Mouse (Mus musculus): Measurements from ENCODE around the gene Emc6. TPM values are rescaled to one million over a fixed set of nuclear protein-coding genes. Genes with fewer than 3 reads are reported as not detected.

Emc6 gene
- polyA plus RNA-seq (2016; fragmentation: Nextera tagmentation; extraction: Ambion mirVana), result 132 and 134 TPM in 2 replicates

DNA sequence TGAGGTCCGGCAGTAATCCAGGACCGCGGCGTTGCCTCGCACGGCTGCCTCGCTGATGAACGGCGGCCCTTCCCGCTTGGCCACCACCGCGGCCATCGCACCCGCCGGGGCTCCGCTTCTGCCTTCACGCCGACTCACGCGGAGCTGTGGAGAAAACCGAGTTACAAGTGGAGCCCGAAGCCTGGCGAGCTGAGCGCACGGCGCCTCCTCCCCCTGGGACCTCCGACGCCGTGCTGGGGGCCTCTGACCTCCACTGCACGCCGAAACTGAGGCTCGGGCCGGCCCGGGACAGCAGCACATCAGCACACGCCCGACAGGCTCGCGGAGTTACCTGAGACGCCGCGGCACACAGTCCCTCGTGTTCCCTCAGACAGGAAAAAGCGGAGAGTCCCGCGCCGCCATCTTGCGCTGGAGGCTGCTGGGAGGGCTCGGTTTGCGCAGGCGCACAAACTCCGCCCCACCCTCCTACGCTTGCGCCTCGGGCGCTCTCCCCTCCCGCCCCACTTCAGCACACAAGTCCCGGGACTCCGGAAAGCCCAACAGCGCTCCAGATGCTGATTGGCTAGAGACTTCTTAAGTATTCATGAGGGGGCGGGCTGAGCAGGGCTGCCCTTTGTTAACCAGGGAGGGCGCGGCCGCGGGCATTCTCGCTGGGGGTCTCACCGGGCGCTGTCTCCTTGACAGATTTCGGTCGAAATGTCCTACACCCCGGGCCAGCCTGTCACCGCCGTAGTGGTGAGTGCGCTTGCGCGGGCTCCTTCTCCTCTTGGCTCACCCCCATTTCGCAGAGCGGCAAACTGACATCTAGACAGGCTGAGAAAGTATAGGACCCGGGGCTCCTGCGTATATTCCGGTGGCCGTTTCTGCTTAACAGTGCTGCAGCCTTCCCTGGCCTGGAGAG, at the start of gene Emc6, which contains the start of gene Tax1bp3:
TSS of gene Emc6 (minus strand) at position 430 of the 901 bp plus-strand sequence.
TSS of gene Tax1bp3 (plus strand) at position 476 of the 901 bp plus-strand sequence.
- peak; percentile 97 for DNase-seq (ENCODE audit: low spot score)
- Histone ChIP-seq H3K36me3 (peaks cover 34% of the 10 kb centered on the region), H3K27me3 (ENCODE audit: insufficient read depth, poor library complexity, severe bottlenecking) (no peaks in the 10 kb centered on the region), H3K4me3 (peak within 1 kb of the TSS; percentile 94), H3K4me1 (replicated peaks) (peaks cover 29% of the 10 kb centered on the region), H3K27ac (peak within 1 kb of the TSS; percentile 95), H3K9me3 (no peaks in the 10 kb centered on the region)
- WGBS, result under 1% methylated on average over 81 of the region's 81 CpGs

DNA sequence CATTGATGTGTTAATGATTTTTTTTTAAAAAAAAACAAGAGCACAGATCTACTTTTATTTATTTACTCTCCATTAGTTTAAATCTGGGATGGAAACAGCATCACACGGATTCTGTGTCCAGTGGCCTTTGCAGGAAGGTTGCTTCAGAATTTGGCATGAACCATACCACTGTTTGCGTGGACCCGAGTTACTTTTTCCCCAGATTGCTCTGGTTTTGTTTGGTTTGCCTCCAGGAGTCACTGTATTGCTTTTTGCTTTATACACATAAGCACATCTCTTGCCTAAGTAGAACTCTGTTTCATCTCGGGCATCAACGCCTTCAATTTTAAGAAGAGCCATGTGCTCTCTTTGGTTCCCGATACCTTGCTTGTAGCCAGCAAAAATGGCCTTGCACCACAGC, 49.0 kb upstream of the Emc6 start:
- H3K27ac ChIP-seq, result no peak overlapping the region
- no peak for DNase-seq (ENCODE audit: low spot score)
- WGBS, result 89% methylated on average over 6 of the region's 6 CpGs
- no peaks in the 10 kb centered on the region for H3K4me1 ChIP-seq (replicated peaks)
- no peak overlapping the region for H3K4me3 ChIP-seq
- no peaks in the 10 kb centered on the region for H3K36me3 ChIP-seq
- H3K9me3 ChIP-seq, result peaks cover 6% of the 10 kb centered on the region; the same call in 1 of the 2 replicates
- H3K27me3 ChIP-seq (ENCODE audit: insufficient read depth, poor library complexity, severe bottlenecking), result no peaks in the 10 kb centered on the region

DNA sequence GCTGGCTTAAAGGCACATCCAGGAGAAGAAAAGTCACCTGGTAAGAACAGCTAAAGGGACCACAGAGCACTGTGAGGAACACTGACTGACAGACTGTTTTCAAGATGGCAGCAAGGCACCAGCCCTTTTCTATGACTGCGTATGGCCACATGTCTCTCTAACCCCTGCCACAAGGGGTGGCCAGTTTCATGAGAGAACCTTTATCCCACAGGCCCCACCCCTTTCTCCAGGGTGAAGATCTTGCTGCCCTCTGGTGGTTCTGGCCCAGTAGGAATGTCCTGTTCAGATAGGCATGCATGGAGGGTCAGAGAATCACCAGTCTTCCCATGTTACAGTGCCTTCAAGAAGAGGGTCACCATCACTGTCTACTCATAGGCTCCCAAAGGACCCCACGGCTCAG, 47.1 kb upstream of the Emc6 start:
- peaks cover 3% of the 10 kb centered on the region; the same call in 1 of the 2 replicates for H3K9me3 ChIP-seq
- 75% methylated on average over 2 of the region's 2 CpGs for WGBS
- no peak overlapping the region for H3K27ac ChIP-seq
- H3K4me1 ChIP-seq (replicated peaks), result no peaks in the 10 kb centered on the region
- no peak for DNase-seq (ENCODE audit: low spot score)
- no peaks in the 10 kb centered on the region for H3K27me3 ChIP-seq (ENCODE audit: insufficient read depth, poor library complexity, severe bottlenecking)
- no peaks in the 10 kb centered on the region for H3K36me3 ChIP-seq
- H3K4me3 ChIP-seq, result no peak overlapping the region

DNA sequence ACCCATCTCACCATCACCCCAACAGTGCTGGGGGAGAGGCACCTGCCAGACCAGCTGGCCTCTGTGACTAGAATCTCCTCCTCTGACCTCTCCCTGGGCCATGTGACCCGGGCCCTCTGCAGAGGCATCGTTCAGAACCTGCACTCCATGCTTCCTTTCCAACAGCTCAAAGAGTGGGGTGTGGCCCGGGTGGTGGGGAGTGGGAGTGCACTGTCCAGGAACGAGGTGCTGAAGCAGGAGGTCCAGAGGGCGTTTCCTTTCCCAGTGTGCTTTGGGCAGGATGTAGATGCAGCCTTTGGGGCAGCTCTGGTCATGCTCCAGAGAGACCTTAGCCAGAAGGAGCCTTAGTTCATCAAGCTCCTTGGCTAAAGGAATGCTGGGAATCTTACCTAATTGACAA, 46.0 kb upstream of the Emc6 start:
- Histone ChIP-seq H3K4me3 (no peak overlapping the region), H3K4me1 (replicated peaks) (no peaks in the 10 kb centered on the region), H3K9me3 (no peaks in the 10 kb centered on the region), H3K36me3 (no peaks in the 10 kb centered on the region), H3K27me3 (ENCODE audit: insufficient read depth, poor library complexity, severe bottlenecking) (no peaks in the 10 kb centered on the region), H3K27ac (no peak overlapping the region)
- no peak for DNase-seq (ENCODE audit: low spot score)
- WGBS, result 49% methylated on average over 5 of the region's 5 CpGs

DNA sequence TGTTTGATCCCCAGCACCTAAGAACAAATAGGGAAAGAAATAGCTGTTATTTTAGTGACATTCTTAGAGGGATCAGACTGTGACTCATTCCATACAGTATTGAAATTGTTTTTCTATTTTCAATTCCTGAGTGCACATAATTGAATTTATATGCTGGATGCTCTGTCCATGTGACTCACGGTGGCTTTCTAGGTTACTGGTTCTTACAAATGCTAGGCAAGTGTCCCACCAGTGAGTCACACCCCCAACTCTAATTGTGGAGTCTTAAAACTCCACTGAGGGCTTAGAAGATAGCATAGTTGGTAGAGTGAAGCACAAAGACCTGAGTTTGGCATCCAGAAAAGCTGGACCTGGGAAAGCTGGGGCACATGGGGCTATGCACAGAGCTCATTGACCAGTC, 43.8 kb upstream of the Emc6 start:
- Histone ChIP-seq H3K4me1 (replicated peaks) (no peaks in the 10 kb centered on the region), H3K4me3 (no peak overlapping the region), H3K9me3 (no peaks in the 10 kb centered on the region), H3K27ac (no peak overlapping the region), H3K36me3 (no peaks in the 10 kb centered on the region), H3K27me3 (ENCODE audit: insufficient read depth, poor library complexity, severe bottlenecking) (no peaks in the 10 kb centered on the region)
- 90% methylated on average over 1 of the region's 1 CpGs for WGBS
- DNase-seq (ENCODE audit: low spot score), result no peak

DNA sequence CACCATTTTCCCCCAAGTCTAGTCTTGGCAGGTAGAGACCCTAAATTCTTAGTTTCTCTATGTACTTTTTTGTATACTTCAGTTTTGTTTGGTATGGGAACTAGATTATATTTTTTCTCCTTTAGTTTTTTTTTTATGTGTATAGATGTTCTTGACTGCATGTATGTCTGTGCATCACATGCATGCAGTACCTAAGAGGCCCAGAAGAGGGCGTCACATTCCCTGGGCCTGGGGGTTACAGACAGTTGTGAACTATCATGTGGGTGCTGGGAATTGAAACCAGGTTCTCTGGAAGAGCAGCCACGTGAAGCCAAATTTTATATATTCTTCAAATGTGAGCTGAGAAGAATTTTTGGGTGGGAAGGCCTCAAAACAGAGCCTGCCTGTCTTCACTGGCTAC, 42.8 kb upstream of the Emc6 start:
- Histone ChIP-seq H3K27me3 (ENCODE audit: insufficient read depth, poor library complexity, severe bottlenecking) (no peaks in the 10 kb centered on the region), H3K4me1 (replicated peaks) (no peaks in the 10 kb centered on the region), H3K36me3 (no peaks in the 10 kb centered on the region), H3K4me3 (no peak overlapping the region), H3K9me3 (no peaks in the 10 kb centered on the region), H3K27ac (no peak overlapping the region)
- DNase-seq (ENCODE audit: low spot score), result no peak
- WGBS, result 56% methylated on average over 2 of the region's 2 CpGs

DNA sequence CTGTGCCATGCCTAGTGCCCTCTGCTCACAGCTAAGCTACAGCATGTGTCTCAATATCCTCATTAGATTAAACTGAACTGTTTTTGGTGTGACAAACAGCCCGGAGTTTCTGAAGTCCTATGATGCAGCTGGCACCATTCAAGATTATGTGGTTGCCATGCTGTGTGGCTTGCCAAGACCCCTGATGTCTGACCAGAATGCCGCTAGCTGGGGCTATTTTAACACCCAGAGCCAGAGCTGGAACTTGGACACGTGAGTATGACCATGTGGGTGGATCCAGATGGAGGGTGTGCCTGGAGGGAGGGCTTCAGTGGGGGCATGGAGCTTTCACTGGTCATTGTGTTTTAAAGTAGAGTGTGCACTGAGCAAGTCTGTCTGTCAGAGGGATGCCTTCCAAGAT, 37.1 kb upstream of the Emc6 start:
- DNase-seq (ENCODE audit: low spot score), result no peak
- H3K27ac ChIP-seq, result no peak overlapping the region
- H3K27me3 ChIP-seq (ENCODE audit: insufficient read depth, poor library complexity, severe bottlenecking), result no peaks in the 10 kb centered on the region
- WGBS, result 82% methylated on average over 3 of the region's 3 CpGs
- no peaks in the 10 kb centered on the region for H3K4me1 ChIP-seq (replicated peaks)
- no peak overlapping the region for H3K4me3 ChIP-seq
- no peaks in the 10 kb centered on the region for H3K9me3 ChIP-seq
- no peaks in the 10 kb centered on the region for H3K36me3 ChIP-seq

DNA sequence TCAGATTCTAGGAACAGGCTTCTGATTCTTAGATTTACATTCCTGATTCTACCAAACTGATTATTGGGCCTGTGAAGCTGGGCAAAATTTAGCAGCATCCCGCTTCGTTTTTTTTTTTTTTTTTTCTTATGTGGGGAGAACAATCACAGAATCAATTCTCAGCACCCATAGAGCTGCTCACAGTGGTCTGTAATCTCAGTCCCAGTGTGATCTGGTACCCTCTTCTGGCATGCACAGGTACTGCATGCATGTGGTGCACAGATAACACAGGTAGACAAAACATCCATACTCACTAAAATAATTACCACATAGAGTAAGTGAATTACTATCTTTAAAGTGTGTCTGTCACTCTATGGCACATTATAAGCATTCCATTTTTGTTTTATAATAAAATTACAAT, 30.8 kb upstream of the Emc6 start:
- Histone ChIP-seq H3K4me1 (replicated peaks) (no peaks in the 10 kb centered on the region), H3K4me3 (no peak overlapping the region), H3K36me3 (no peaks in the 10 kb centered on the region), H3K27me3 (ENCODE audit: insufficient read depth, poor library complexity, severe bottlenecking) (0 out of 2 replicates have a peak, but pooled peaks cover 2% of the 10 kb centered on the region), H3K9me3 (no peaks in the 10 kb centered on the region), H3K27ac (no peak overlapping the region)
- no peak for DNase-seq (ENCODE audit: low spot score)
- WGBS, result 87% methylated on average over 2 of the region's 2 CpGs

DNA sequence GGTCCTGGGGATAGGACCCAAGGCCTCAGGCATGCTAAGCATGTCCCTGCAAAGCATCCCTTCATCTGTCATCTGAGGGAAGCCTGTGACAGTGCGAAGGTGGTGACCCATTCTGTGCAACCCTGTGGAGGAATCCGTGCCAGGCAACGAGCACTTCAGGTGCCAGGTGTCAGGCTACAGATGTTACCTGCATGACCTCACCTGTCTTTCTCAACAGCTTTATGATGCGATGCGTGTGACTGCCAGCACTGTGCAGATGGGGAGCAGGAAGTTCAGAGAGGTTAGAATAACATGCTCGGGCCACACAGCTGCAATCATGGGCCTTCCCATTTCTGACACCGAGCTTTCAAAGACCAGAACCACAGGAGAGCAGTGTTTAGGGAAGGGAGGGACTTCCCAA, 28.4 kb upstream of the Emc6 start:
- Histone ChIP-seq H3K27me3 (ENCODE audit: insufficient read depth, poor library complexity, severe bottlenecking) (peaks cover 9% of the 10 kb centered on the region), H3K4me3 (no peak overlapping the region), H3K27ac (no peak overlapping the region), H3K4me1 (replicated peaks) (no peaks in the 10 kb centered on the region), H3K36me3 (no peaks in the 10 kb centered on the region), H3K9me3 (no peaks in the 10 kb centered on the region)
- DNase-seq (ENCODE audit: low spot score), result no peak
- WGBS, result 80% methylated on average over 7 of the region's 7 CpGs

DNA sequence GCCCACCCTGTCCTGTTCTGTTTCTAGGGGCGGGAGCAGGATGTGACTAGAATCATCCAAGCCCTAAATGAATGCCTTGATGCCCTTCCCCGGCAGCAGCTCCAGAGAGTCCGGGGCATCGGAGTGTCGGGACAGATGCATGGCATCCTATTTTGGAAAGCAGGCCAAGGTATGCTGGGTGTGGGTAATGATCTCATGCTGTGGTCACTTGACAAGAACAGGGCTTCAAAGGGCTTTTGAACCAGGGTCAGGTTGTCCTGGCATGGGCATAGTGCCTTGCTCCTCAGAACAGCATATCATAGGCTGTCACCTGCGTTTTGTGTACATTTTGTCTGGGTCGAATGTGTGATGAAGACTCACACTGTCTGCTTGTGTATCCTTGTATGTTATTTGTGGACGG, 27.1 kb upstream of the Emc6 start:
- peaks cover 15% of the 10 kb centered on the region for H3K27me3 ChIP-seq (ENCODE audit: insufficient read depth, poor library complexity, severe bottlenecking)
- H3K4me3 ChIP-seq, result no peak overlapping the region
- no peaks in the 10 kb centered on the region for H3K9me3 ChIP-seq
- WGBS, result 87% methylated on average over 8 of the region's 8 CpGs
- H3K4me1 ChIP-seq (replicated peaks), result peaks cover 8% of the 10 kb centered on the region
- no peak for DNase-seq (ENCODE audit: low spot score)
- H3K36me3 ChIP-seq, result no peaks in the 10 kb centered on the region
- no peak overlapping the region for H3K27ac ChIP-seq

DNA sequence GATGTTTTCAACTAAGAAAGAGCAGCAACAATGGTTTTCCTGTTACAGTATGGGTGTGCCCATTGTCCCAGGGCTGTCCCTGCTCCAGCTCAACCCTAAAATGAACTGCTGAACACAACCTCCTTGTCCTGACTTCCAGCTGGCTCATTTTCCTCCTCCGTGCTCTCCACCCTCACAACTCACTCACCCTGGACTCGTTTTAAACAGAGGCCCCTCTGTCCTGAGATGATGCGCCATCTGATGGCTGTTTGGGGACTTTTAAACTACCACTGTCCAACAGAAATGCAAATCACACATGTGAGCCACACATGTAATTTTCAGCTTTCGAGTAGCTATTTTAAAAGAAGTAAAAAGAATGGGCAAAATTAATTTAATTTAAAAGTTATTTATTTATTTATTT, 24.8 kb upstream of the Emc6 start:
- 42% methylated on average over 4 of the region's 4 CpGs for WGBS
- Histone ChIP-seq H3K9me3 (no peaks in the 10 kb centered on the region), H3K4me3 (no peak overlapping the region), H3K36me3 (no peaks in the 10 kb centered on the region), H3K27me3 (ENCODE audit: insufficient read depth, poor library complexity, severe bottlenecking) (peaks cover 15% of the 10 kb centered on the region), H3K4me1 (replicated peaks) (peaks cover 22% of the 10 kb centered on the region), H3K27ac (no peak overlapping the region)
- DNase-seq (ENCODE audit: low spot score), result no peak

DNA sequence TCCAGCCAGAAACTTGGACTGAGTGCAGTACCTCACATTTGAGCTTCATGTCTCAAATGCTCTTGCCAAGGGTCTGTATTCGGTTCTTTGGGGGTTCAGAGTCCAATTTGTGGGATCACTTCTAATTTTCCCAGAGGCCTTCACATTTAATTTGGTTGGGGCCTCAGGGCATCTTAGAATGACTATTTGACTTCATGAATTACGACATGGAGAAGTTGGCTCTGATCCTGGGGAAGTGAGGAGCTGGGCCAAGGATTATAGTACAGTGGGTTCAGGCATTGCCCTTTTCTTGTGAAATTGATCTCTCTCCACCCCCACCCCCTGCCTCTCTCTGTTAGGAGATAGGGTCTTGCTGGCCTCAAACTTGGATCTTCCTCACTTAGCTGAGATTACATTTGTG, 24.2 kb upstream of the Emc6 start:
- no peak overlapping the region for H3K4me3 ChIP-seq

DNA sequence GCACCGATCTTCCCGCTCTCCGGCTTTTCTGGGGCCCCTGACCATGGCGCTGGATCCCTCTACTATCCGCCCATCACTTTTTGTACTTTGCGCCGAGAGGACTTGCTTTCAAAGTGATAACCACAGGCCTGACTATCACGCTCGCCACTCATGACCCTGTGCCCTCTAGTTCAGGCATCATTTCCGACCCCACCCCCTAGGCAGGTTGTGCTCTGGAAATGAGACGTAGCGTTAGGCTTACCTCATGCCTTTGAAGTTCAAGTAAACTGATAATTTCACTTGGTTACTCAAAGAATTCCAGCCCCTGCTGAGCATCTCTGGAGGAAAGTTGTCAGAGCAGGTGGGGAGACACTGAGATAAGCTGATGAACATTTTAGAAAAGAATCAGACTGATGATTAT, 23.0 kb upstream of the Emc6 start:
- Histone ChIP-seq H3K4me1 (replicated peaks) (peaks cover 22% of the 10 kb centered on the region), H3K27ac (peak overlapping the region; percentile 86; the same call in 1 of the 2 replicates), H3K36me3 (peaks cover 12% of the 10 kb centered on the region; the same call in 1 of the 2 replicates), H3K27me3 (ENCODE audit: insufficient read depth, poor library complexity, severe bottlenecking) (peaks cover 15% of the 10 kb centered on the region), H3K9me3 (no peaks in the 10 kb centered on the region), H3K4me3 (peak overlapping the region; percentile 73)
- WGBS, result 5% methylated on average over 12 of the region's 12 CpGs
- DNase-seq (ENCODE audit: low spot score), result no peak

More for the DNA sequence above, 24.2 kb upstream of the Emc6 start:
- H3K27ac ChIP-seq, result no peak overlapping the region
- no peaks in the 10 kb centered on the region for H3K9me3 ChIP-seq
- DNase-seq (ENCODE audit: low spot score), result no peak
- peaks cover 15% of the 10 kb centered on the region for H3K27me3 ChIP-seq (ENCODE audit: insufficient read depth, poor library complexity, severe bottlenecking)
- H3K4me1 ChIP-seq (replicated peaks), result peaks cover 22% of the 10 kb centered on the region
- H3K36me3 ChIP-seq, result peaks cover under 1% of the 10 kb centered on the region; the same call in 1 of the 2 replicates
- 77% methylated on average over 2 of the region's 2 CpGs for WGBS

Data from hindbrain, embryonic 10.5 days (tissue).